Mouse (Mus musculus): Measurements from ENCODE around the gene Wdr18. TPM values are rescaled to one million over a fixed set of nuclear protein-coding genes. Genes with fewer than 3 reads are reported as not detected.
A peak's percentile ranks its signal among the peaks of the same experiment; 100 is the strongest.

The Wdr18 gene
- polyA plus RNA-seq, 1 experiment from 2014 or later: 80.2 TPM

DNA sequence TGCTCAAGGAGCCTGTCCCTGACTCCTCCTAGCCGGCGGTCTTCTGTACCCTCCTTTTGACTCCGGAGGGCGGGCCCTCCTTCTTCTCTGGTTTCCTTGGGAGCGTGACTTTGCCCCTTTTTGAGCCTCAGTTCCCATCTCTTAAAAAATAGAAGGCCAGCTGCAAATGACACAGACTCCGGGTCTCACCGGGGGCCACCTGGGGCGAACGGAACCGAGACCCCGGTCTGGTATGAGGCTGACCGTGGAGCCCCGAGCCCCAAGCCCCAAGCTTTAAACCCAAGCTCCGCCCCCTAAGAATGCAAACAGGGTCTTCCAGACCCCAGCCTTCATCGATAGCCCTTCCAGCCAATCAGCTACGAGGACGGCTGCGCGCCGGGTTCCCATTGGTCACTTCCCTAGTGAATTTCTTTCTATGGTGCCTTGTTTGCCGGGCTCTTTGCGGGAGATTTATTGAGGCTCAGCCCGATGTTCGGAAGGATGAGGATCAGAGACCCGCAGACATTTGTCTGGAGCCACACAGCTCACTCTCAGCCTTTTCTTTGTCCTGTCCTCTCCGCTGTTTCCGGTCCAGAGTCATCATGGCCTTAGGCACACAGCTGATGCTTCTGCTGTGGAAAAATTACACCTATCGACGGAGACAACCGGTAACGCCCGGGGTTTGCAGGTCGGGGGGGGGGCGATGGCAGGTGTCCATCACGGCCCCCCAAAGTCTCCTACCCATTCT is 37.2 kb downstream of the Wdr18 start:
- Histone ChIP-seq H3K36me3 (ENCODE audit: poor library complexity, severe bottlenecking) (no peaks in the 10 kb centered on the region), H3K9me3 (replicated peaks) (no peaks in the 10 kb centered on the region), H3K4me3 (peak overlapping the region; percentile 51), H3K9ac (peak overlapping the region; percentile 63), H3K27me3 (peaks cover 40% of the 10 kb centered on the region), H3K4me1 (peaks cover 25% of the 10 kb centered on the region), H3K27ac (peak overlapping the region; percentile 45), H3K4me2 (peak overlapping the region; percentile 81)
- peak; percentile 80 for ATAC-seq
- whole genome bisulfite sequencing: under 1% methylated on average over 35 of the region's 35 CpGs

DNA sequence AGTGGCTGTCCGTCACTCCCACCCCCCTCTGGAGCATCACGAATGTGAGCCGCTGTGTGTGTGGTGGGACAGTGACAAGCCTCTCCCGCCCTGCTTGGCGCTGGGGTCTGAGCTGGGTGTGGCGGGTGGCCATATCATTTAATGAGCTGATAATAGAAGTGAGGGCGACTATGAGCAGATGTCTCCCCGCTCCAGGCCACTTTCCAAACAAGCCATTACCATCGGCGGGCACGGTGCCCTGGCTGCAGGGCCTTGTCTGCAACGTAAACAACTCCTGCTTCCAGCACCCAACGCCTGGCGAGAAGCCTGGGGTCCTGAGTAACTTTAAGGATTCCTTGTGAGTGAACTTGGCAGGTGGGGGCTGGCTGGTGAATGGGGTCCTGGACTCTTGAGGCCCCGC is 37.9 kb downstream of the Wdr18 start:
- H3K27ac ChIP-seq: peak overlapping the region; percentile 44; the same call in 1 of the 2 replicates
- H3K4me1 ChIP-seq: peaks cover 25% of the 10 kb centered on the region
- H3K9ac ChIP-seq: peak overlapping the region; percentile 63
- H3K27me3 ChIP-seq: peaks cover 46% of the 10 kb centered on the region
- no peaks in the 10 kb centered on the region for H3K36me3 ChIP-seq (ENCODE audit: poor library complexity, severe bottlenecking)
- no peaks in the 10 kb centered on the region for H3K9me3 ChIP-seq (replicated peaks)
- peak; percentile 41 for ATAC-seq
- 6% methylated on average over 15 of the region's 15 CpGs for WGBS
- H3K4me3 ChIP-seq: peak overlapping the region; percentile 51
- peak overlapping the region; percentile 81 for H3K4me2 ChIP-seq

DNA sequence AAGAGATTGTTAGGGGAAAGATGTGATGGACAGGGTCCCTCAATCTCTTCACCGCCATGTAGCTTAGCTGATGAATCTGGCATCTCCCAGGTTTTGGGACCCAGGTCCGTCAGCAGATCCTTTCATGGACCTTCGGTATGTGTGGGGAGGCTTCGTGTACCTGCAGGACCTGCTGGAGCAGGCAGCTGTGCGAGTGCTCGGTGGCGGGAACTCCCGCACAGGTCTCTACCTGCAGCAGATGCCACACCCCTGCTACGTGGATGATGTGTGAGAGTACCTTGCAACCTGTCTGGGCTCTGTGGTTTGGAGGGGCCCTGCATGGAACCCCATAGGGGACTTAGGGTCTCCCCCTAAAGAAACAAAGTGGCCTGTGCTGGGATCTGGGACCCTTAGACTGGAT is 42.0 kb downstream of the Wdr18 start:
- 76% methylated on average over 9 of the region's 9 CpGs for WGBS

GRCm38 (mm10) chr10:80002829-80003228 is 42.9 kb downstream of the Wdr18 start:
- Histone ChIP-seq H3K27ac (no peak overlapping the region), H3K4me2 (no peak overlapping the region), H3K9ac (no peak overlapping the region), H3K4me3 (no peak overlapping the region), H3K36me3 (ENCODE audit: poor library complexity, severe bottlenecking) (no peaks in the 10 kb centered on the region), H3K4me1 (peaks cover 7% of the 10 kb centered on the region), H3K9me3 (replicated peaks) (no peaks in the 10 kb centered on the region), H3K27me3 (peaks cover 64% of the 10 kb centered on the region)
- 19% methylated on average over 21 of the region's 21 CpGs for WGBS
- ATAC-seq: no peak

More for the DNA sequence above, 42.0 kb downstream of the Wdr18 start:
- Histone ChIP-seq H3K4me2 (no peak overlapping the region), H3K27me3 (peaks cover 64% of the 10 kb centered on the region), H3K36me3 (ENCODE audit: poor library complexity, severe bottlenecking) (no peaks in the 10 kb centered on the region), H3K9me3 (replicated peaks) (no peaks in the 10 kb centered on the region), H3K9ac (no peak overlapping the region), H3K4me1 (peaks cover 16% of the 10 kb centered on the region), H3K4me3 (no peak overlapping the region), H3K27ac (no peak overlapping the region)
- ATAC-seq: no peak

GRCm38 (mm10) chr10:80003374-80004232 is 43.7 kb downstream of the Wdr18 start:
- H3K9me3 ChIP-seq (replicated peaks): no peaks in the 10 kb centered on the region
- no peak overlapping the region for H3K4me3 ChIP-seq
- peaks cover 63% of the 10 kb centered on the region for H3K27me3 ChIP-seq
- H3K27ac ChIP-seq: no peak overlapping the region
- H3K4me1 ChIP-seq: no peaks in the 10 kb centered on the region
- WGBS: 61% methylated on average over 9 of the region's 9 CpGs
- no peak overlapping the region for H3K4me2 ChIP-seq
- no peaks in the 10 kb centered on the region for H3K36me3 ChIP-seq (ENCODE audit: poor library complexity, severe bottlenecking)
- H3K9ac ChIP-seq: no peak overlapping the region
- ATAC-seq: no peak

DNA sequence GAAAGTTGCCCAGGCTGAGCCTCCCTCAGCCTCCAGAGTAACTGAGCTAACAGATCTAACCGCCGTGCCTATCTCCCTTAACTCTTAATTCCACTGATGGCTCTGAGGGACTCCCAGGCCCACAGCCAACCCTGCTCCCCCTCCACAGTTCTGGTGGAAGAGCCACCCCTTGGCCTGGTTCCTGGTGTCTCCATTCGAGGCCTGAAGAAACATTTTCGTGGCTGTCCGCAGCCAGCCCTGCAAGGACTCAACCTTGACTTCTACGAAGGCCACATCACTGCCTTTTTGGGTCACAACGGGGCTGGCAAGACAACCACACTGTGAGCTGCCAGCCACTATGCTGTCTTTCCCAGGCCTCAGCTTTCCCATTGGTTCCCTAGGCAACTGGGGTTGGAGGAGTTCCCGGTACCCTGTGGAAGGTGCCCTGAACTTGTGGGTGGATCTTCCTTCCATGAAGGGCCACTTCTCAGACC is 44.3 kb downstream of the Wdr18 start:
- no peaks in the 10 kb centered on the region for H3K4me1 ChIP-seq
- no peak overlapping the region for H3K4me3 ChIP-seq
- peaks cover 57% of the 10 kb centered on the region for H3K27me3 ChIP-seq
- H3K9me3 ChIP-seq (replicated peaks): no peaks in the 10 kb centered on the region
- ATAC-seq: no peak
- no peak overlapping the region for H3K4me2 ChIP-seq
- H3K27ac ChIP-seq: no peak overlapping the region
- no peaks in the 10 kb centered on the region; the same call in 1 of the 2 replicates for H3K36me3 ChIP-seq (ENCODE audit: poor library complexity, severe bottlenecking)
- H3K9ac ChIP-seq: no peak overlapping the region
- 88% methylated on average over 8 of the region's 8 CpGs for WGBS

DNA sequence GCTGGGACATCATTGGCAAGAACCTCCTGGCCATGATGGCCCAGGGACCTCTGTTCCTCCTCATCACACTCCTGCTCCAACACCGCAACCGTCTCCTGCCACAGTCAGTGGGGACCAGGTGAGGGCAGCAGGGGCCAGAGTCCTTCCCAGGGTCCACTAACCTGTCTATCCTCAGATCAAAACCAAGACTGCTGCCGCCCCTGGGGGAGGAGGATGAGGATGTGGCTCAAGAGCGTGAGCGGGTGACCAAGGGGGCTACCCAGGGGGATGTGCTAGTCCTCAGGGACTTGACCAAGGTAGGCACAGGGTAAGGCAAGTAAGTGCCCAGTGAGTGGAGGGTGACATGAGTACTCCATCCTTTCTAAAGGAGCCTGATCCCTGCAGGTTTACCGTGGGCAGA is 51.8 kb downstream of the Wdr18 start:
- no peak for ATAC-seq
- Histone ChIP-seq H3K4me1 (no peaks in the 10 kb centered on the region), H3K36me3 (ENCODE audit: poor library complexity, severe bottlenecking) (peaks cover 24% of the 10 kb centered on the region), H3K9me3 (replicated peaks) (peaks cover 25% of the 10 kb centered on the region), H3K4me3 (no peak overlapping the region), H3K27me3 (peaks cover 56% of the 10 kb centered on the region), H3K4me2 (no peak overlapping the region), H3K27ac (no peak overlapping the region), H3K9ac (no peak overlapping the region)
- WGBS: 82% methylated on average over 6 of the region's 6 CpGs

- Histone ChIP-seq H3K4me1 (no peaks in the 10 kb centered on the region), H3K36me3 (ENCODE audit: poor library complexity, severe bottlenecking) (peaks cover 24% of the 10 kb centered on the region), H3K4me2 (no peak overlapping the region), H3K9ac (no peak overlapping the region), H3K9me3 (replicated peaks) (peaks cover 25% of the 10 kb centered on the region), H3K27me3 (peaks cover 65% of the 10 kb centered on the region), H3K4me3 (no peak overlapping the region), H3K27ac (no peak overlapping the region)
- 29% methylated on average over 25 of the region's 25 CpGs for WGBS
- no peak for ATAC-seq
These were observed 53.7 kb downstream of the Wdr18 start for GRCm38 (mm10) chr10:80013609-80014008.

GRCm38 (mm10) chr10:80014484-80015290 is 54.7 kb downstream of the Wdr18 start:
- peaks cover 23% of the 10 kb centered on the region for H3K36me3 ChIP-seq (ENCODE audit: poor library complexity, severe bottlenecking)
- H3K9ac ChIP-seq: no peak overlapping the region
- peaks cover 75% of the 10 kb centered on the region for H3K27me3 ChIP-seq
- H3K4me3 ChIP-seq: no peak overlapping the region
- H3K4me1 ChIP-seq: peaks cover 3% of the 10 kb centered on the region
- no peak overlapping the region for H3K4me2 ChIP-seq
- H3K9me3 ChIP-seq (replicated peaks): peaks cover 23% of the 10 kb centered on the region
- WGBS: 22% methylated on average over 28 of the region's 28 CpGs
- no peak overlapping the region for H3K27ac ChIP-seq
- no peak for ATAC-seq

- no peak overlapping the region for H3K27ac ChIP-seq
- H3K27me3 ChIP-seq: peaks cover 84% of the 10 kb centered on the region
- 79% methylated on average over 10 of the region's 10 CpGs for WGBS
- H3K4me2 ChIP-seq: no peak overlapping the region
- H3K9ac ChIP-seq: no peak overlapping the region
- peaks cover 8% of the 10 kb centered on the region for H3K4me1 ChIP-seq
- H3K9me3 ChIP-seq (replicated peaks): peaks cover 15% of the 10 kb centered on the region
- H3K36me3 ChIP-seq (ENCODE audit: poor library complexity, severe bottlenecking): peaks cover 14% of the 10 kb centered on the region
- ATAC-seq: no peak
- H3K4me3 ChIP-seq: no peak overlapping the region
These were observed 55.6 kb downstream of the Wdr18 start for GRCm38 (mm10) chr10:80015583-80015982.

GRCm38 (mm10) chr10:80016511-80016910 is 56.6 kb downstream of the Wdr18 start, which contains the start of gene Arhgap45:
Gene Arhgap45 (plus strand): TSS chr10:80016653.
- Histone ChIP-seq H3K4me1 (peaks cover 8% of the 10 kb centered on the region), H3K27ac (no peak within 1 kb of the TSS), H3K4me3 (no peak within 1 kb of the TSS), H3K9ac (no peak within 1 kb of the TSS), H3K4me2 (no peak within 1 kb of the TSS), H3K27me3 (peaks cover 86% of the 10 kb centered on the region), H3K36me3 (ENCODE audit: poor library complexity, severe bottlenecking) (peaks cover 6% of the 10 kb centered on the region; the same call in 1 of the 2 replicates), H3K9me3 (replicated peaks) (0 out of 2 replicates have a peak, but pooled peaks cover 5% of the 10 kb centered on the region)
- ATAC-seq: no peak
- WGBS: 72% methylated on average over 11 of the region's 11 CpGs
